Mouse (Mus musculus): ENCODE measurements around the gene Armh2.
A peak's percentile ranks its signal among the peaks of the same experiment; 100 is the strongest.

The Armh2 gene

GRCm38 (mm10) chr13:24734502-24734901, 6.5 kb upstream of the Armh2 start:
- TF ChIP-seq GATA4 (IDR thresholded peaks at IDR 0.05; ENCODE audit: insufficient replicate concordance, low read length) = no peak

GRCm38 (mm10) chr13:24735608-24736131, 5.4 kb upstream of the Armh2 start:
- TF ChIP-seq GATA4 (IDR thresholded peaks at IDR 0.05; ENCODE audit: insufficient replicate concordance, low read length) = no peak

GRCm38 (mm10) chr13:24747823-24748222, 6.8 kb downstream of the Armh2 start:
- TF ChIP-seq GATA4 (IDR thresholded peaks at IDR 0.05; ENCODE audit: insufficient replicate concordance, low read length) = no peak

- TF ChIP-seq GATA4 (IDR thresholded peaks at IDR 0.05; ENCODE audit: insufficient replicate concordance, low read length) = no peak
These were observed 9.8 kb downstream of the Armh2 start for GRCm38 (mm10) chr13:24750807-24751206.

DNA sequence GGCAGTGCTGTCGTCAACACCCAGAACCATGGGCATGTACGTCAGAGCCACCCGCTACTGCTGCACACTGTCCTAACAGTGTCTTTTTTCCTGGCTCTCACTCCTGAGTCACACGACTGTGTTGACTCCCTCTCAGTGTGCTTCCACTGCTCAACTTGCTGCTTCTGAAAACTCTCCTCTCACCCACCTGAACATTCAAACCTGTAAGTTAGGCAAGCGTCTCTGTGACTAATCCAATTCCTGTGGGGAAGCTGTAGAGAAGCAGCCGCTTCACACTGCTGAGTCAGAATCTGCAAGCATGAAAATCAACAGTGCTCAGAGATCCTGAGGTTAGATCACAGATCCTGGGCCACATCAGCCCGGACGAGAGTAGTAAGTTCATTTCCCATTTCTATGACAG, 10.4 kb downstream of the Armh2 start:
- TF ChIP-seq GATA4 (IDR thresholded peaks at IDR 0.05; ENCODE audit: insufficient replicate concordance, low read length) = no peak

DNA sequence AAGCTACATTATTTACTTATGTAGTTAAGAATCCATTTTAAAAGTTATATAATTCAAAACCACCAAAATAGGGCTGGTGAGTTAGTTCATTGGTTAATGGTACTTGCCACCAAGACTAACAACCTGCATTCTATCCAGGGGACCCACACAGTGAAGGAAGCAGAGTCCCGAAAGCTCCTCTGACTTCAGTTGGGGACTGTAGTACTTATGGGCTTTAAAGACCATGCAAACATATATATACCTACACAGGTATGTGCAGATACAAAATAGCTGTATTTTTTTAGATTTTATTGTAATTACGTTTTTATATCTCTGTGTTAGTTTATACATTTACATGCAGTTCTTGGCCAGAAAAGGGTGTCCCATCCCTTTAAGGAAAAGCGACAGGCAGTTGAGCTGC, 15.7 kb downstream of the Armh2 start:
- no peak for TF ChIP-seq GATA4 (IDR thresholded peaks at IDR 0.05; ENCODE audit: insufficient replicate concordance, low read length)

DNA sequence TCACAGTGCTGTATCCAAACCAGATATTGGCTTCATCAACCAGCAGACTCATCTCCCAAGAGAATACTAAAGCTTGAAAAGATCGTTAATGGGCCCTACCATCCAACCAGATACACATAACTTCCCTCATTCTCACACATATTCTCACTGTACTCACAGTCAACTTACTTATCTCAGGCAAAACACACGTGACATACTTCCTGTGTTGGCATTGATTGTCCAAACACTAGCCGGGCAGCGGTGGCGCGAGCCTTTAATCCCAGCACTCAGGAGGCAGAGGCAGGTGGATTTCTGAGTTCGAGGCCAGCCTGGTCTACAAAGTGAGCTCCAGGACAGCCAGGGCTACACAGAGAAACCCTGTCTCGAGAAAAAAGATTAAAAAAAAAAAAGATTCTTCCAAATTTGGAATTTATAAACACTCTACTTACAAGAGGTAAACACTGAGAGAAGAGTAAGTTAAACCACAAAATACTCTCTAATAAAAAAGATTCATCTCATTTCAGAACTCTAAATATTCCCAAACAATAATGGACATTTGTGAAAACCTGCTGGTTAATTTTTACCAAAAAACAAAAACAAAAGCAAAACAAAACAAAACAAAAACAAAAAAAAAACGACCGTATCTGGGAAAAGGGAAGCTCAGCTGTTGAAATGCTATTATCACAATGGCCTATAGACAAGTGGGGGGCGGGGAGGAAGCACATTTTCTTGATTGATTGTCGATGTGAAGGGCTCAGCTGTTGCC, 17.0 kb downstream of the Armh2 start:
- TF ChIP-seq GATA4 (IDR thresholded peaks at IDR 0.05; ENCODE audit: insufficient replicate concordance, low read length) = no peak

DNA sequence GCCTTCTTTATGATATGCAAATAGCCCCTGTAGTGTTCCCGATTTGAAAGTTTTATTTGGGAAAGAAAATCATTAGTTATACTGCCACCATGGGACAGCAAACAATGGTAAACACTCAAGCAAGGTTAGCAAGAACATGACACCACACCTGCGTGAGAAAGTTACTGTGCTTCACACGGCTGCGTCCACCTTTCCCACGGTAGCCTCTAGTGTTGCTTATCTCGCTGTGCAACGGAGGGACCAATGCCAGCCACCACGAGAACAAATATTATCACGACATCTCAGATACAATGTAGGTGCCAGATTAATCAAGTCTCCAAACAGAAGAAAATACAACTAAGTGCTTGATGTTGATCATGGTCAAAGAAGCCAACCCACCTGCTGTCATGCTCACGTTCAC, 18.4 kb downstream of the Armh2 start:
- TF ChIP-seq GATA4 (IDR thresholded peaks at IDR 0.05; ENCODE audit: insufficient replicate concordance, low read length) = no peak

GRCm38 (mm10) chr13:24760351-24760870, 19.4 kb downstream of the Armh2 start:
- no peak for TF ChIP-seq GATA4 (IDR thresholded peaks at IDR 0.05; ENCODE audit: insufficient replicate concordance, low read length)

- TF ChIP-seq GATA4 (IDR thresholded peaks at IDR 0.05; ENCODE audit: insufficient replicate concordance, low read length) = no peak
These were observed 20.0 kb downstream of the Armh2 start for GRCm38 (mm10) chr13:24761083-24761402.

DNA sequence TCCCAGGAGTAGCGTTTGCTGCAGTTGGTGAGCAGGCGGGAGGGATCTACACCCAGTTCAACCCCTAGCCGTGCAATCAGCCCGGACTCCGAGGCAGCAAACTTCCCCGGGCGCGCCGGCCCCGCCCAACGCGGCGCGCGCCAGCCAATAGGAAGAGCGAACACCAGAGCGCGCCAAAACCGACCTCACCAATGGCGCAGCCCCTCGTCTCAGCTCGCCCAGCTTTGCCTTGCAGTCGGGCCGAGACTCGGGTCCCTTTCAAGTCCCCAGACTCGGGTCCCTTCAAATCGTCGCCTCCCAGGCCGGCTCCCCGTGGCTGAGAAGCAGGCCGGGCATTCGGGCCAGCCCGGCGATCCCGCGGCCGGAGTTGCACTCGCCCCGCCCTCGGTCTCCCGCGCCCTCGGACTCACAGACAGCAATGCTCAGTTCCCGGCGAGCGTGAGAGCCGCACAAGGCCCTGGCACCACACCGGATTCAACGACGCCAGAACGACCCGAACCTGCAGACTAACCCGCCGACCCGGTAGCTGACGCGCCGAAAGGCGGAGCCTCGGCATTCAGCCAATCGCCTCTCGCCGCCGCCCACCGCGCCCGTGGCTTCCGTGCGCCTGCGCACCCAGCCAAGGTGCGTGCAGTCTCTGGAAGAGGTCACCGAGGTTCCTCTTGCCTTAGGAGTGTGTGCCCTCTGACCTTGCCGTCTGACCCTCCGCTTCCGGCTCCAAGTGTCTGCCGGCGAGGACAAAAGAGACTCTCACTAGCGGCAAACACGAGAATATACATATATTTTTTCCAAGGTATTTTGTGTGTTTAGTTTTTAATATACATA, 20.6 kb downstream of the Armh2 start, which contains the start of gene Gmnn:
Gene Gmnn, minus strand, starts transcription at position 521 of the 825 bp plus-strand sequence.
- no peak; the same call in 1 of the 2 replicates for TF ChIP-seq GATA4 (IDR thresholded peaks at IDR 0.05; ENCODE audit: insufficient replicate concordance, low read length)

DNA sequence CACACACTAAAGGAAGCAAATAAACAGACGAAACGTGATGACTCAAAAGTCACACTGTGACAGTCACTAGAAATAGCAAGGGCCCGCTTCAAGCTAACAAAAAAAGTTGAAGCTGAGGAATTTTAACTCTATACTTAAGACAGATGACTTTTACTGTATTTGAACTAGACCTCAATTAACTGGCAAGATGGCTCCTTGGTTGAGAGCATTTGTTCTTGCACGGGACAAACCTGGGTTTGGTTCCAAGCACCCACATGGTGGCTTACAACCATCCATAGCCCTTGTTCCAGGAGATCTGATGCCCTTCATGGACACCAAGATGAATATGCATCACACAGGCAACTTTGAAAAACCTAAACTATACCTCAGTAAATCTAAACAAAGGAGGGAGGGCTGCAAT, 21.2 kb downstream of the Armh2 start:
- no peak for TF ChIP-seq GATA4 (IDR thresholded peaks at IDR 0.05; ENCODE audit: insufficient replicate concordance, low read length)

- no peak for TF ChIP-seq GATA4 (IDR thresholded peaks at IDR 0.05; ENCODE audit: insufficient replicate concordance, low read length)
These were observed 35.3 kb downstream of the Armh2 start for GRCm38 (mm10) chr13:24776146-24776844.

DNA sequence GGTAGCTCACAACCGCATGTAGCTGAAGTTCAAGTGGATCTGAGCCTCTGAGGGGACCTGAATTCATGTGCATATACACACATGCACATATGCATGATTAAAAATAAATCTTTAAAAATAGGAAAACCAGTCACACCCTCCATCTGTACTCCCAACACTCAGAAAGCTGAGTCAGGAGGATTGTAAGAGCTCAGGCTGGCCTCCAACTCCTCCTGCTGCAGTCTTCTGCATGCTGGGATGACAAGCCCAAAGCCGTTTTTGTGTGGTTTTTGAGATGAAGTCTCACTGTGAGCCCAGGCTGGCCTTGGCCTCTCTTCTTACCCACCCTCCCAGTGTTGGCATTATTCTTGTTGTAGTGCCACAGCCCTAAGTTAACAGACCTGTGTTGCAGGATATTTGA, 37.0 kb downstream of the Armh2 start:
- TF ChIP-seq GATA4 (IDR thresholded peaks at IDR 0.05; ENCODE audit: insufficient replicate concordance, low read length) = no peak

DNA sequence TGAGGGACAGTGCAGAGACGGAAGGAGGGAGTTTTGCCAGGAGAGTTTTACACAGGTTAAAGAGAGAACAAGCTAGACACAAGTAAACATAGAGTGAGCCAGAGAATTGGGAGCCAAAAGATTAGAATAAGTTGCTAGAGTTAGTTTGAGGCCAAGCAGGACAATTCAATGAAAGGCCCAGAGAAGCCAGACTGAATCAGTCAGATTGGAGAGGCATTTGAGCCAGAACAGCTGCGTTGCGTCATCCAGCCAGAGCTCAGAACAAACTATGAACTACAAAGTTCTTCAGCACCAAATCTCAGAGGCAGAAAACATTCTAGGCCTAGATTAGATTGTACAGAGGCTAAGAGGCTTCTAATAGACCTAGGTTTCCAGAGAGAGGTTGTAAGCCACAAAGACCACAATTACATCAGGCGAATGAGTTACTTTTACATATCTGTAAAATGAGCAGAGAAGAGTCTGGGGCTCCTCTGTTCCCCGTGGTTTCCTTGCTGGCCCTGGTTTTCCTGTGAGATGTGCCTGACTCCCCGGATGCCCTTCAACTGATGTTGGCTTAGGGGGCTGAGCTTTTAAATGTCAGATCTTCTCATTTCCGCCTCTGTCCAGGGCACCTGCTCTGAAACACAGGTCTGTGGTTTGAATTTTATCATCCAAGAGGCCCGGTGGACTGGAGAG, 37.8 kb downstream of the Armh2 start:
- TF ChIP-seq GATA4 (IDR thresholded peaks at IDR 0.05; ENCODE audit: insufficient replicate concordance, low read length) = peak; percentile 73; the same call in 1 of the 2 replicates

Measured in liver, adult (tissue).